Mouse (Mus musculus): ENCODE data around the gene Hjurp.

Hjurp gene

GRCm38 (mm10) chr1:88298686-88299528, 21.5 kb upstream of the Hjurp start:
- DNase-seq (ENCODE audit: low read depth, low spot score) = no peak

- no peak for DNase-seq (ENCODE audit: low read depth, low spot score)
Measured at GRCm38 (mm10) chr1:88297480-88298258, 20.2 kb upstream of the Hjurp start.

GRCm38 (mm10) chr1:88296171-88296920, 18.9 kb upstream of the Hjurp start:
- DNase-seq (ENCODE audit: low read depth, low spot score) = no peak

GRCm38 (mm10) chr1:88294650-88295049, 17.2 kb upstream of the Hjurp start:
- DNase-seq (ENCODE audit: low read depth, low spot score) = no peak

- no peak for DNase-seq (ENCODE audit: low read depth, low spot score)
Measured at GRCm38 (mm10) chr1:88292057-88292456, 14.6 kb upstream of the Hjurp start.

GRCm38 (mm10) chr1:88291409-88292005, 14.1 kb upstream of the Hjurp start:
- no peak for DNase-seq (ENCODE audit: low read depth, low spot score)

- DNase-seq (ENCODE audit: low read depth, low spot score) = no peak
Measured at GRCm38 (mm10) chr1:88290511-88290910, 13.1 kb upstream of the Hjurp start.

- DNase-seq (ENCODE audit: low read depth, low spot score) = no peak
Measured at GRCm38 (mm10) chr1:88289917-88290316, 12.5 kb upstream of the Hjurp start.

- no peak for DNase-seq (ENCODE audit: low read depth, low spot score)
Measured at GRCm38 (mm10) chr1:88289152-88289551, 11.7 kb upstream of the Hjurp start.

GRCm38 (mm10) chr1:88288789-88289127, 11.3 kb upstream of the Hjurp start:
- no peak for DNase-seq (ENCODE audit: low read depth, low spot score)

- DNase-seq (ENCODE audit: low read depth, low spot score) = no peak
Measured at GRCm38 (mm10) chr1:88288056-88288788, 10.8 kb upstream of the Hjurp start.

- DNase-seq (ENCODE audit: low read depth, low spot score) = peak; percentile 48
Measured at GRCm38 (mm10) chr1:88287697-88287980, 10.2 kb upstream of the Hjurp start.

GRCm38 (mm10) chr1:88286887-88287696, 9.7 kb upstream of the Hjurp start:
- no peak for DNase-seq (ENCODE audit: low read depth, low spot score)

- DNase-seq (ENCODE audit: low read depth, low spot score) = no peak
Measured at GRCm38 (mm10) chr1:88286136-88286845, 8.9 kb upstream of the Hjurp start.

GRCm38 (mm10) chr1:88285652-88286051, 8.2 kb upstream of the Hjurp start:
- no peak for DNase-seq (ENCODE audit: low read depth, low spot score)

GRCm38 (mm10) chr1:88284946-88285320, 7.5 kb upstream of the Hjurp start:
- DNase-seq (ENCODE audit: low read depth, low spot score) = no peak

- DNase-seq (ENCODE audit: low read depth, low spot score) = no peak
Measured at GRCm38 (mm10) chr1:88284228-88284945, 7.0 kb upstream of the Hjurp start.

- no peak for DNase-seq (ENCODE audit: low read depth, low spot score)
Measured at GRCm38 (mm10) chr1:88283376-88284227, 6.2 kb upstream of the Hjurp start.

All from retina, postnatal 7 days (tissue).